In genomic region chr16:52405272-52405671, GRCm38 (mm10) we compare ENCODE assay signal across 26 mouse cellular contexts. TPM values are rescaled to one million over a fixed set of nuclear protein-coding genes. Genes with fewer than 3 reads are reported as not detected.
DNase-seq lines count a peak whose midpoint lies in the region; ATAC-seq and TF ChIP-seq lines count a peak whose summit lies in the region.
"Had no signal": no experiment of that assay in that cellular context is flagged by ENCODE, and none has a peak within 500 bp of the region (broad histone marks: within the 10 kb centered on the region; RNA-seq: fewer than 3 reads in every experiment).

No protein-coding gene starts in this region.

- 0 out of 2 replicates have a peak, but pooled peaks have one; percentile 27 for ATAC-seq in stomach, embryonic 15.5 days (ENCODE audit: insufficient read depth, low FRiP score, low read depth)
- ATAC-seq in midbrain, embryonic 16.5 days, result no peak
- ATAC-seq: activated CD4-positive, CD25-positive, alpha-beta regulatory T cell, adult 4 months; CD4-positive, CD25-positive, alpha-beta regulatory T cell, adult 4 months; forebrain, embryonic 14.5 days; inflammation-experienced regulatory T-cells, adult 6 months; intestine, postnatal 0 days; Patski had no signal

- no peak overlapping the region for H3K4me3 ChIP-seq in embryonic fibroblast, embryonic 13.5 days (ENCODE audit: insufficient read depth, low read length)
- no peak overlapping the region for H3K4me3 ChIP-seq in stomach, embryonic 15.5 days (replicated peaks)
- H3K4me3 ChIP-seq in midbrain, embryonic 16.5 days (ENCODE audit: low read depth, low read length), result no peak overlapping the region
- H3K4me3 ChIP-seq: embryonic facial prominence, embryonic 10.5 days; erythroblast, embryonic 14.5 days; forebrain, embryonic 10.5 days; heart, adult 2 months; heart, embryonic 15.5 days; hindbrain, embryonic 10.5 days had no signal

- H3K9ac ChIP-seq in stomach, embryonic 15.5 days, result no peak overlapping the region
- no peak overlapping the region for H3K9ac ChIP-seq in midbrain, embryonic 16.5 days (ENCODE audit: low read depth, low read length)
- H3K9ac ChIP-seq: heart, embryonic 15.5 days; hindbrain, embryonic 14.5 days had no signal

- no peak overlapping the region for H3K4me2 ChIP-seq in stomach, embryonic 15.5 days
- H3K4me2 ChIP-seq in midbrain, embryonic 16.5 days (ENCODE audit: low read length), result no peak overlapping the region
- H3K4me2 ChIP-seq: heart, embryonic 11.5 days; heart, embryonic 15.5 days; hindbrain, embryonic 14.5 days had no signal

- H3K9me3 ChIP-seq in stomach, embryonic 15.5 days, result no peaks in the 10 kb centered on the region
- H3K9me3 ChIP-seq in midbrain, embryonic 16.5 days (replicated peaks; ENCODE audit: control insufficient read depth, low read length, poor library complexity, severe bottlenecking), result no peaks in the 10 kb centered on the region
- H3K9me3 ChIP-seq: embryonic facial prominence, embryonic 10.5 days; forebrain, embryonic 10.5 days; heart, embryonic 15.5 days; hindbrain, embryonic 10.5 days had no signal

- peak overlapping the region; percentile 36; the same call in 1 of the 2 replicates for H3K27ac ChIP-seq in embryonic fibroblast, embryonic 13.5 days (ENCODE audit: insufficient read depth, low read length)
- H3K27ac ChIP-seq in stomach, embryonic 15.5 days, result no peak overlapping the region
- no peak overlapping the region for H3K27ac ChIP-seq in midbrain, embryonic 16.5 days (ENCODE audit: low read length)
- H3K27ac ChIP-seq: embryonic facial prominence, embryonic 10.5 days; forebrain, embryonic 10.5 days; heart, adult 2 months; heart, embryonic 15.5 days; hindbrain, embryonic 10.5 days; hindbrain, embryonic 14.5 days had no signal

- TF ChIP-seq POLR2A in embryonic fibroblast, embryonic 13.5 days (IDR thresholded peaks at IDR 0.05; ENCODE audit: low read depth, low read length), result no peak

- intact Hi-C loops in heart, postnatal 10 days (cut with DNase I), result no loop called here
- intact Hi-C loops in heart, postnatal 36 days (cut with DNase I), result no loop called here
- intact Hi-C loops in gastrocnemius, postnatal 14 days (cut with DNase I; ENCODE audit: low total_unique reads), result no loop called here

- H3K36me3 ChIP-seq in stomach, embryonic 15.5 days, result no peaks in the 10 kb centered on the region
- no peaks in the 10 kb centered on the region for H3K36me3 ChIP-seq in midbrain, embryonic 16.5 days (ENCODE audit: control insufficient read depth, insufficient read depth, low read length)
- H3K36me3 ChIP-seq: embryonic facial prominence, embryonic 10.5 days; forebrain, embryonic 10.5 days; G1E; heart, embryonic 15.5 days; hindbrain, embryonic 10.5 days had no signal

- H3K4me1 ChIP-seq in embryonic fibroblast, embryonic 13.5 days (ENCODE audit: control insufficient read depth, insufficient read depth, low read length), result peaks cover 2% of the 10 kb centered on the region
- H3K4me1 ChIP-seq in stomach, embryonic 15.5 days, result no peaks in the 10 kb centered on the region
- no peaks in the 10 kb centered on the region for H3K4me1 ChIP-seq in midbrain, embryonic 16.5 days (ENCODE audit: control insufficient read depth, insufficient read depth, low read length)
- H3K4me1 ChIP-seq: embryonic facial prominence, embryonic 10.5 days; forebrain, embryonic 10.5 days; heart, embryonic 15.5 days; hindbrain, embryonic 10.5 days had no signal

- WGBS in stomach, embryonic 15.5 days, result 81% methylated on average over 2 of the region's 2 CpGs
- 75% methylated on average over 2 of the region's 2 CpGs for WGBS in midbrain, embryonic 16.5 days

- DNase-seq in heart, postnatal 10 days, result peak; percentile 7 to 23
- no peak for DNase-seq in heart, postnatal 36 days
- peak; percentile 8 for DNase-seq in 416B (ENCODE audit: low read depth)
- DNase-seq in gastrocnemius, postnatal 14 days, result no peak
- no peak for DNase-seq in spleen, adult 12 weeks (ENCODE audit: low spot score)
- DNase-seq: adrenal gland, postnatal 14 days; cerebellum, adult 2 months; cerebellum, postnatal 10 days; heart, adult 2 months had no signal

- TF ChIP-seq CTCF in embryonic fibroblast, embryonic 13.5 days (IDR thresholded peaks at IDR 0.05; ENCODE audit: borderline replicate concordance, insufficient read depth, low read length), result no peak

- H3K27me3 ChIP-seq in stomach, embryonic 15.5 days (replicated peaks), result no peaks in the 10 kb centered on the region
- no peaks in the 10 kb centered on the region for H3K27me3 ChIP-seq in midbrain, embryonic 16.5 days (ENCODE audit: control insufficient read depth, insufficient read depth, low read depth, low read length)
- H3K27me3 ChIP-seq: heart, embryonic 15.5 days; Patski had no signal

RNA-seq across cellular contexts. Expression of gene Alcam, which starts 48.6 kb away (rescaled TPM):
- 1 to 10 TPM; 5.2 to 5.3 TPM for total RNA-seq in heart, postnatal 10 days (2021)
- 1 to 10 TPM; 2.6 to 3.4 TPM for total RNA-seq in heart, postnatal 36 days (2021)
- 63.6 and 76.1 TPM in 2 replicates for polyA plus RNA-seq in embryonic fibroblast, embryonic 13.5 days (2011; ENCODE audit: insufficient read length, low read depth, missing spikeins)
- 43.4 and 45.4 TPM in 2 replicates for polyA plus RNA-seq in stomach, embryonic 15.5 days (2015; fragmentation: Nextera tagmentation; extraction: Ambion mirVana)
- 1 to 10 TPM; 1.3 to 1.4 TPM for total RNA-seq in gastrocnemius, postnatal 14 days (2021)
- polyA plus RNA-seq in midbrain, embryonic 16.5 days (2015; fragmentation: Nextera tagmentation; extraction: Ambion mirVana), result 28.1 and 35.2 TPM in 2 replicates
- polyA plus RNA-seq: G1E had no signal

Comparison
In these comparisons a context has a peak if more than half of its experiments do, and no peak if none do; other contexts are left out.
1. DNase-seq: peak in heart, postnatal 10 days (2 of 2) and 416B (single experiment); none in heart, postnatal 36 days (0 of 2), gastrocnemius, postnatal 14 days (single experiment) and spleen, adult 12 weeks (single experiment).